In the genomic region with DNA sequence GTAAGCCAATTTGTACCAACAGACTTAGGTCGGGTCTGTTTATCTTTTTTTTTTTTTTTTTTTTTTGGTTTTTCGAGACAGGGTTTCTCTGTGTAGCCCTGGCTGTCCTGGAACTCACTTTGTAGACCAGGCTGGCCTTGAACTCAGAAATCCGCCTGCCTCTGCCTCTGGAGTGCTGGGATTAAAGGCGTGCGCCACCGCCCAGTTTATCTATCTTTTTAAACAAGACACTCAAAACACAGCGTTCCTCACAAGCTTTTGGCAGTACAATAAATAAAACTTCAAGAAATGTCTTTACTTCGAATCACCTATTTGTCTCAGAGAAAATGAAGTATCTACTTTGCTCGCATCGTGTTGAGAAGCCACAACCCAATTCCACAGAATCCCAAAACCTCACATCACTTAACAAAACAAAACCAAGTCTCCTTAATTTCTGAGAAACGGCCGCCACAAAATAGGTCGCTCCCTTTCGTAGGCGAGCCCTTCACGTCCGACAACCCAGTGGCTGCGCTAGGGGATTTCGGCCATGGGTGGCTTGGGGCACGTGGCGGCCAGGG, we compare ENCODE assay signal across 8 mouse cellular contexts. TPM values are rescaled to one million over a fixed set of nuclear protein-coding genes. Genes with fewer than 3 reads are reported as not detected.
DNase-seq lines count a peak whose midpoint lies in the region; ATAC-seq and TF ChIP-seq lines count a peak whose summit lies in the region.

No protein-coding gene starts in this region.

- TF ChIP-seq CTCF in kidney, postnatal 0 days (IDR thresholded peaks at IDR 0.05; ENCODE audit: low read depth) = no peak
- TF ChIP-seq CTCF in cortical plate, adult 2 months (IDR thresholded peaks at IDR 0.05; ENCODE audit: extremely low read depth, insufficient read depth, low read length) = no peak

- H3K27ac ChIP-seq in kidney, postnatal 0 days = peak overlapping the region; percentile 85
- no peak overlapping the region for H3K27ac ChIP-seq in cortical plate, adult 2 months (ENCODE audit: insufficient read depth, low read length)
- H3K27ac ChIP-seq in hindbrain, embryonic 16.5 days (ENCODE audit: low read depth, low read length) = peak overlapping the region; percentile 83
- peak overlapping the region; percentile 79 for H3K27ac ChIP-seq in midbrain, embryonic 16.5 days (ENCODE audit: low read length)

- no peaks in the 10 kb centered on the region for H3K9me3 ChIP-seq in kidney, postnatal 0 days (replicated peaks; ENCODE audit: low read length)
- H3K9me3 ChIP-seq in hindbrain, embryonic 16.5 days (ENCODE audit: control insufficient read depth, low read length) = no peaks in the 10 kb centered on the region
- no peaks in the 10 kb centered on the region for H3K9me3 ChIP-seq in midbrain, embryonic 16.5 days (replicated peaks; ENCODE audit: control insufficient read depth, low read length, poor library complexity, severe bottlenecking)

- peak overlapping the region; percentile 91 for H3K9ac ChIP-seq in kidney, postnatal 0 days (ENCODE audit: low read depth, low read length)
- peak overlapping the region; percentile 79 for H3K9ac ChIP-seq in hindbrain, embryonic 16.5 days (ENCODE audit: low read depth, low read length)
- H3K9ac ChIP-seq in midbrain, embryonic 16.5 days (ENCODE audit: low read depth, low read length) = peak overlapping the region; percentile 69

- H3K4me3 ChIP-seq in kidney, postnatal 0 days (replicated peaks; ENCODE audit: low read depth, low read length) = peak overlapping the region; percentile 97
- peak overlapping the region; percentile 72 for H3K4me3 ChIP-seq in cortical plate, adult 2 months (ENCODE audit: insufficient read depth, low read length)
- H3K4me3 ChIP-seq in hindbrain, embryonic 16.5 days (ENCODE audit: low read length) = peak overlapping the region; percentile 86
- H3K4me3 ChIP-seq in midbrain, embryonic 16.5 days (ENCODE audit: low read depth, low read length) = peak overlapping the region; percentile 98

- no peak for DNase-seq in kidney, postnatal 0 days (ENCODE audit: low spot score)
- no peak for DNase-seq in kidney, adult 11 months
- DNase-seq in adrenal gland, postnatal 10 days = no peak
- no peak for DNase-seq in gastrocnemius, postnatal 4 days (ENCODE audit: low spot score in 2 of 2)
- DNase-seq in ovary, postnatal 10 days (ENCODE audit: low spot score) = no peak

- H3K27me3 ChIP-seq in kidney, postnatal 0 days (ENCODE audit: insufficient read depth, low read length) = no peaks in the 10 kb centered on the region
- no peaks in the 10 kb centered on the region for H3K27me3 ChIP-seq in hindbrain, embryonic 16.5 days (replicated peaks; ENCODE audit: control insufficient read depth, insufficient read depth, low read length)
- H3K27me3 ChIP-seq in midbrain, embryonic 16.5 days (ENCODE audit: control insufficient read depth, insufficient read depth, low read depth, low read length) = no peaks in the 10 kb centered on the region

- WGBS in kidney, postnatal 0 days = 29% methylated on average over 21 of the region's 21 CpGs
- WGBS in hindbrain, embryonic 16.5 days = 30% methylated on average over 20 of the region's 21 CpGs
- WGBS in midbrain, embryonic 16.5 days = 28% methylated on average over 20 of the region's 21 CpGs

- H3K4me2 ChIP-seq in kidney, postnatal 0 days (ENCODE audit: low read length) = peak overlapping the region; percentile 67
- peak overlapping the region; percentile 62 for H3K4me2 ChIP-seq in hindbrain, embryonic 16.5 days (ENCODE audit: low read length)
- peak overlapping the region; percentile 91 for H3K4me2 ChIP-seq in midbrain, embryonic 16.5 days (ENCODE audit: low read length)

- H3K36me3 ChIP-seq in kidney, postnatal 0 days (ENCODE audit: insufficient read depth, low read length) = no peaks in the 10 kb centered on the region
- H3K36me3 ChIP-seq in hindbrain, embryonic 16.5 days (ENCODE audit: control insufficient read depth, insufficient read depth, low read length) = no peaks in the 10 kb centered on the region
- H3K36me3 ChIP-seq in midbrain, embryonic 16.5 days (ENCODE audit: control insufficient read depth, insufficient read depth, low read length) = no peaks in the 10 kb centered on the region

- TF ChIP-seq POLR2A in cortical plate, adult 2 months (IDR thresholded peaks at IDR 0.05; ENCODE audit: extremely low read depth, insufficient read depth, low read length) = no peak

- ATAC-seq in kidney, postnatal 0 days (replicated peaks; ENCODE audit: low FRiP score, low read depth) = no peak
- ATAC-seq in hindbrain, embryonic 16.5 days = no peak
- ATAC-seq in midbrain, embryonic 16.5 days = no peak

- no peaks in the 10 kb centered on the region for H3K4me1 ChIP-seq in kidney, postnatal 0 days (replicated peaks; ENCODE audit: insufficient read depth, low read length)
- no peaks in the 10 kb centered on the region for H3K4me1 ChIP-seq in cortical plate, adult 2 months (ENCODE audit: control insufficient read depth, insufficient read depth, low read length)
- no peaks in the 10 kb centered on the region; the same call in 1 of the 2 replicates for H3K4me1 ChIP-seq in hindbrain, embryonic 16.5 days (ENCODE audit: control insufficient read depth, insufficient read depth, low read depth, low read length)
- peaks cover 3% of the 10 kb centered on the region for H3K4me1 ChIP-seq in midbrain, embryonic 16.5 days (ENCODE audit: control insufficient read depth, insufficient read depth, low read length)

RNA-seq across cellular contexts. Expression of a gene that starts 0.8 kb away (rescaled TPM):
- polyA plus RNA-seq in kidney, postnatal 0 days (2015; fragmentation: Nextera tagmentation; extraction: Ambion mirVana) = 14.5 and 15.2 TPM in 2 replicates
- polyA plus RNA-seq in cortical plate, adult 2 months (2012; rRNA removed) = 16.2 and 16.6 TPM in 2 replicates
- 9.3 and 9.9 TPM in 2 replicates for polyA plus RNA-seq in hindbrain, embryonic 16.5 days (2015; fragmentation: Nextera tagmentation; extraction: Ambion mirVana)
- polyA plus RNA-seq in midbrain, embryonic 16.5 days (2015; fragmentation: Nextera tagmentation; extraction: Ambion mirVana) = 11.7 and 13.2 TPM in 2 replicates
- total RNA-seq in adrenal gland, postnatal 10 days (2021) = 10 to 100 TPM; 52.7 to 54.0 TPM
- total RNA-seq in gastrocnemius, postnatal 4 days (2021) = 10 to 100 TPM; 36.0 to 44.7 TPM

RNA-seq across cellular contexts. Expression of a gene that starts 29.9 kb away (rescaled TPM):
- polyA plus RNA-seq in kidney, postnatal 0 days (2015; fragmentation: Nextera tagmentation; extraction: Ambion mirVana) = 33.1 and 34.7 TPM in 2 replicates
- polyA plus RNA-seq in cortical plate, adult 2 months (2012; rRNA removed) = 19.4 and 24.3 TPM in 2 replicates
- 37.3 and 39.9 TPM in 2 replicates for polyA plus RNA-seq in hindbrain, embryonic 16.5 days (2015; fragmentation: Nextera tagmentation; extraction: Ambion mirVana)
- 39.2 and 46.0 TPM in 2 replicates for polyA plus RNA-seq in midbrain, embryonic 16.5 days (2015; fragmentation: Nextera tagmentation; extraction: Ambion mirVana)
- total RNA-seq in adrenal gland, postnatal 10 days (2021) = 10 to 100 TPM; 31.3 to 32.4 TPM
- total RNA-seq in gastrocnemius, postnatal 4 days (2021) = 10 to 100 TPM; 35.9 to 39.8 TPM
